Mouse (Mus musculus) embryonic facial prominence, embryonic 12.5 days (tissue): ENCODE results near the gene 1700003E16Rik. TPM values are rescaled to one million over a fixed set of nuclear protein-coding genes. Genes with fewer than 3 reads are reported as not detected.
A peak's percentile ranks its signal among the peaks of the same experiment; 100 is the strongest.
"Not testable (repeated sequence)": the region's sequence is repeated elsewhere in the genome, so short reads cannot be mapped to it uniquely, and the experiment has no call there.

ENCODE experiments used
- ATAC-seq: fragments of 200-750 bp; cut with Nextera tagmentation; 2 replicates; pipeline ENCODE4 v1.8.0; 2017; ENCODE audit not compliant: insufficient number of reproducible peaks, insufficient read depth, low FRiP score, low TSS enrichment
- H3K27ac ChIP-seq: fragments of 300-500 bp; sonication (generic); 2 replicates; pipeline ENCODE4 v1.5.1; 2016; ENCODE audit warnings: mild to moderate bottlenecking
- H3K27me3 ChIP-seq: fragments of 300-500 bp; sonication (generic); 2 replicates; pipeline ENCODE4 v1.6.1; 2016; ENCODE audit warnings: mild to moderate bottlenecking, moderate library complexity
- H3K36me3 ChIP-seq: fragments of 300-500 bp; sonication (generic); 2 replicates; pipeline ENCODE4 v1.6.1; 2016; ENCODE audit warnings: mild to moderate bottlenecking
- H3K4me1 ChIP-seq: fragments of 300-500 bp; sonication (generic); 2 replicates; pipeline ENCODE4 v1.6.1; 2016
- H3K4me2 ChIP-seq: fragments of 300-500 bp; sonication (generic); replicated peaks from 2 replicates; pipeline ENCODE4 v1.6.1; 2016; ENCODE audit warnings: mild to moderate bottlenecking, moderate library complexity
- H3K4me3 ChIP-seq: fragments of 300-500 bp; sonication (generic); 2 replicates; pipeline ENCODE4 v1.5.1; 2016; ENCODE audit warnings: mild to moderate bottlenecking
- H3K9ac ChIP-seq: fragments of 300-500 bp; sonication (generic); 2 replicates; pipeline ENCODE4 v1.6.1; 2016; ENCODE audit warnings: mild to moderate bottlenecking, moderate library complexity
- H3K9me3 ChIP-seq: fragments of 300-500 bp; sonication (generic); 2 replicates; pipeline ENCODE4 v1.6.1; 2016; ENCODE audit warnings: mild to moderate bottlenecking, moderate library complexity
- WGBS: fragments of 180-500 bp; shearing (Covaris S2); methylation state at CpG from one replicate; pipeline ENCODE4 v1.1.7; 2016; 5-methylcytosine and 5-hydroxymethylcytosine counted together
- polyA plus RNA-seq: library from polyadenylated mRNA; unstranded; fragments of >200 nt; fragmentation: Nextera tagmentation; extraction: Ambion mirVana; gene quantifications from 2 replicates; pipeline ENCODE4 v1.2.1, GENCODE M21; 2016

The 1700003E16Rik gene
- polyA plus RNA-seq, 1 experiment from 2014 or later: 2.8 TPM

- Histone ChIP-seq H3K4me3 (no peak overlapping the region), H3K27ac (no peak overlapping the region)
- no peak for ATAC-seq
Measured at GRCm38 (mm10) chr6:83142886-83143285, 13.3 kb upstream of the 1700003E16Rik start.

GRCm38 (mm10) chr6:83145209-83145608 lies 11.0 kb upstream of the 1700003E16Rik start:
- no peaks in the 10 kb centered on the region for H3K9me3 ChIP-seq
- no peak overlapping the region for H3K9ac ChIP-seq
- no peak for ATAC-seq
- H3K27me3 ChIP-seq: 0 out of 2 replicates have a peak, but pooled peaks cover 5% of the 10 kb centered on the region
- WGBS: 82% methylated on average over 2 of the region's 2 CpGs
- no peak overlapping the region for H3K4me3 ChIP-seq
- peaks cover 40% of the 10 kb centered on the region for H3K36me3 ChIP-seq
- no peak overlapping the region for H3K27ac ChIP-seq
- no peak overlapping the region for H3K4me2 ChIP-seq
- peaks cover 18% of the 10 kb centered on the region for H3K4me1 ChIP-seq

More at GRCm38 (mm10) chr6:83142886-83143285, 13.3 kb upstream of the 1700003E16Rik start:
- 57% methylated on average over 11 of the region's 11 CpGs for WGBS
- Histone ChIP-seq H3K36me3 (peaks cover 17% of the 10 kb centered on the region), H3K9me3 (no peaks in the 10 kb centered on the region), H3K4me2 (peak overlapping the region; percentile 74), H3K4me1 (peaks cover 39% of the 10 kb centered on the region), H3K27me3 (0 out of 2 replicates have a peak, but pooled peaks cover 5% of the 10 kb centered on the region), H3K9ac (no peak overlapping the region)

GRCm38 (mm10) chr6:83145805-83146204 lies 10.4 kb upstream of the 1700003E16Rik start:
- Histone ChIP-seq H3K4me2 (no peak overlapping the region), H3K9ac (0 out of 2 replicates have a peak overlapping the region, but pooled peaks have one; percentile 17), H3K27me3 (0 out of 2 replicates have a peak, but pooled peaks cover 5% of the 10 kb centered on the region), H3K9me3 (no peaks in the 10 kb centered on the region), H3K27ac (no peak overlapping the region), H3K36me3 (peaks cover 46% of the 10 kb centered on the region), H3K4me3 (no peak overlapping the region), H3K4me1 (peaks cover 18% of the 10 kb centered on the region)
- 79% methylated on average over 9 of the region's 9 CpGs for WGBS
- ATAC-seq: no peak

DNA sequence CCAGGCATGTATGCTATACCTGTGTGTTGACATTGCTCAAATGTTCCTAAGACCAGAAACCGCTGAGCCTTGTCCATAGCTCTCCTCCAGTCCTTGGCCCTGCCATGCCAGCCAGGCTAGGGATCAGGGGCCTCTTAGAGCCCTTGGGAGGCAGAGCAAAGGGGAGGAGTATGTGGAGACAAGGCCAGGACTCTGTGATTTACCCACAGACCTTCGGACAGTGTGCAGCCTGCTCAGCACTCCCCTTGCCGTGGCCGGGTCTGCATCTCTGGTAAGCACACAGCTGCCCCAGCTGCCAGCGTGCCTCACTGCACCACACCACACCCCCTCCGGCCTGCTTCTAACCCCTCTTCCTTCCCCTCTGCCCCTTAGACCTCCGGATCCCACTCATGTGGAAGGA lies 8.9 kb upstream of the 1700003E16Rik start:
- no peaks in the 10 kb centered on the region for H3K9me3 ChIP-seq
- no peak overlapping the region for H3K9ac ChIP-seq
- no peak overlapping the region for H3K4me2 ChIP-seq
- H3K27ac ChIP-seq: no peak overlapping the region
- no peak for ATAC-seq
- peaks cover 60% of the 10 kb centered on the region for H3K36me3 ChIP-seq
- 59% methylated on average over 7 of the region's 7 CpGs for WGBS
- no peak overlapping the region for H3K4me3 ChIP-seq
- no peaks in the 10 kb centered on the region for H3K27me3 ChIP-seq
- H3K4me1 ChIP-seq: peaks cover 9% of the 10 kb centered on the region

GRCm38 (mm10) chr6:83151721-83152120 lies 4.5 kb upstream of the 1700003E16Rik start:
- Histone ChIP-seq H3K27ac (peak overlapping the region; percentile 24; the same call in 1 of the 2 replicates), H3K4me3 (no peak overlapping the region), H3K27me3 (no peaks in the 10 kb centered on the region), H3K9ac (no peak overlapping the region), H3K36me3 (peaks cover 66% of the 10 kb centered on the region), H3K4me1 (peaks cover 16% of the 10 kb centered on the region), H3K9me3 (no peaks in the 10 kb centered on the region), H3K4me2 (no peak overlapping the region)
- WGBS: 48% methylated on average over 8 of the region's 8 CpGs
- ATAC-seq: no peak

GRCm38 (mm10) chr6:83153038-83153437 lies 3.2 kb upstream of the 1700003E16Rik start:
- no peak for ATAC-seq
- Histone ChIP-seq H3K36me3 (peaks cover 52% of the 10 kb centered on the region), H3K9ac (no peak overlapping the region), H3K9me3 (no peaks in the 10 kb centered on the region), H3K4me2 (no peak overlapping the region), H3K4me3 (no peak overlapping the region), H3K27ac (no peak overlapping the region), H3K4me1 (peaks cover 16% of the 10 kb centered on the region), H3K27me3 (no peaks in the 10 kb centered on the region)
- 83% methylated on average over 12 of the region's 12 CpGs for WGBS

- Histone ChIP-seq H3K9ac (no peak overlapping the region), H3K4me1 (peaks cover 16% of the 10 kb centered on the region), H3K36me3 (peaks cover 48% of the 10 kb centered on the region), H3K27ac (no peak overlapping the region), H3K4me2 (no peak overlapping the region), H3K4me3 (no peak overlapping the region), H3K27me3 (no peaks in the 10 kb centered on the region), H3K9me3 (no peaks in the 10 kb centered on the region)
- WGBS: 68% methylated on average over 5 of the region's 5 CpGs
- ATAC-seq: no peak
Measured at GRCm38 (mm10) chr6:83153485-83153884, 2.7 kb upstream of the 1700003E16Rik start.

GRCm38 (mm10) chr6:83155552-83156238 lies 509 bp upstream of the 1700003E16Rik start:
- Histone ChIP-seq H3K4me2 (peak overlapping the region; percentile 86), H3K36me3 (peaks cover 26% of the 10 kb centered on the region; the same call in 1 of the 2 replicates), H3K27ac (no peak overlapping the region), H3K27me3 (peaks cover 9% of the 10 kb centered on the region), H3K9me3 (no peaks in the 10 kb centered on the region), H3K4me3 (peak overlapping the region; percentile 55), H3K4me1 (peaks cover 16% of the 10 kb centered on the region), H3K9ac (peak overlapping the region; percentile 61)
- WGBS: 8% methylated on average over 23 of the region's 23 CpGs
- ATAC-seq: 0 out of 2 replicates have a peak, but pooled peaks have one; percentile 4

DNA sequence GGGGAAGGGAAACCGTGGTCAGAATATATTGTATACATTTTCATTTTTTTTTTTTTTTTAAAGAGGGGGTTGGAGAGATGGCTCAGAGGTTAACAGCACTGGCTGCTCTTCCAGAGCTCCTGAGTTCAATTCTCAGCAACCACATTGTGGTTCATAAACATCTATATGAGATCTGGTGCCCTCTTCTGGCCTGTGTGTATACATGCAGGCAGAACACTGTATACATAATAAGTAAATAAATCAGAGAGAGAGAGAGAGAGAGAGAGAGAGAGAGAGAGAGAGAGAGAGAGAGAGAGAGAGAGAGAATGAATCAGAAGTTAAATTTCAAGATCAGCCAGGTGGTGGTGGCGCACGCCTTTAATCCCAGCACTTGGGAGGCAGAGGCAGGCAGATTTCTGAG lies 3.3 kb downstream of the 1700003E16Rik start:
- H3K4me3 ChIP-seq, H3K27ac ChIP-seq, ATAC-seq, H3K9me3 ChIP-seq, H3K36me3 ChIP-seq, H3K9ac ChIP-seq, H3K4me2 ChIP-seq: not testable (repeated sequence)
- 35% methylated on average over 3 of the region's 3 CpGs for WGBS
- peaks cover 27% of the 10 kb centered on the region for H3K4me1 ChIP-seq
- H3K27me3 ChIP-seq: peaks cover 30% of the 10 kb centered on the region

DNA sequence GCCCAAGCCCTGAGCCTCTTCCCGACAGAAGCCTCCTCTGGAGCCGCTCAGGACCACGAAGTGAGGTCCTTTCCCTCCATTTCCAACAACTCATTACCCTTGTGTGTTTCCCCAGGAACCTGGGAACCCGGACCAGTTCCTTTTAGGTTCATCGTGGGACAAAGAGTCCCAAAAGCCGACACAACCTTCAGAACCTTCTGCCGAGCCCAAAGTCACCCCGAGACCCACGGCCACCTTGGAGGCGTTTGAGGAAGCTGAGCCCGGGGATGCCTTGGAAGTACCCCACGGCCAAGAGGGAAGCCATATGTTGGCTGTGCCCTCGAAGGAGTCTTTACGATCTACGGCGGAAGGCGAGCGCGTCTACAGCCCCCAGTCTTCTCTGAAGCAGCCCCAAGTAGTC lies 5.2 kb downstream of the 1700003E16Rik start:
- Histone ChIP-seq H3K9me3 (no peaks in the 10 kb centered on the region), H3K4me3 (peak overlapping the region; percentile 40), H3K27ac (no peak overlapping the region), H3K9ac (peak overlapping the region; percentile 43), H3K4me2 (peak overlapping the region; percentile 72), H3K36me3 (no peaks in the 10 kb centered on the region), H3K27me3 (peaks cover 30% of the 10 kb centered on the region), H3K4me1 (peaks cover 15% of the 10 kb centered on the region)
- WGBS: 7% methylated on average over 19 of the region's 19 CpGs
- no peak for ATAC-seq

DNA sequence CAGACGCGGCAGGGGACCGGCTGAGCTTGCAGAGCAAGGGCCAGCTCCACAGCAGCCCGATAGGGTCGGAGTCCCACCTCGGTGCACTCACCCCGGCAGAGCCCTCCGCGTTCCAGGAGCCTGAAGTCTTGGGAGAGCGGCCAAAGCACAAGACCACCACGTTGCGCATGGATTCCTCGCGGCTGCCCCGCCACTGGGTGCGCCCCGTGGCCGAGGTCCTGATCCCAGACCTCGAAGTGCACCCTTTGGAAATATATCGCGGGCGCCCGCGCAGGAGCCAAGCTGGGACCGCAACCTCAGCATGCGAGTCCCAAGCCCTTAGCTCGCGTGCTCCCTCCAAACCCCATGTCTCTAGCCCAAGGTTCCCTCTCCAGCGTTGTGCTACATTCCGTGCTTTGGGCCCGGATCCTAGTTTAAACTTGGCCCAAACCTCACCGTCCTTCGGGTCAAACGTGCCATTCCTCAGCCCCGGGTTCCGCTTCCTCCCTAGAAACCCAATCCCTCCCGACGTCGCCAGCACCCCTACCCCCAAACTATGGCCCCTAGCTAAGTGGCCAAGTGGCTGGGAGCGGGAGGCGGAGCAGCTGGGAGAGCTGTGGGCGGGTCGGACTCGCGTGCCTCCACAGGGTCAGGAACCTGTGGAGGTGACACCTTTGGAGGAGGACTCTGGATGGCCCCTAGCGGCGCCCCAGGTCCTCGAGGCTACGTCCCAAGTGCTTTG lies 5.9 kb downstream of the 1700003E16Rik start:
- Histone ChIP-seq H3K9ac (peak overlapping the region; percentile 43), H3K4me3 (peak overlapping the region; percentile 40), H3K4me2 (peak overlapping the region; percentile 72), H3K4me1 (peaks cover 19% of the 10 kb centered on the region), H3K9me3 (no peaks in the 10 kb centered on the region), H3K27ac (no peak overlapping the region), H3K27me3 (peaks cover 30% of the 10 kb centered on the region), H3K36me3 (no peaks in the 10 kb centered on the region)
- under 1% methylated on average over 49 of the region's 49 CpGs for WGBS
- no peak for ATAC-seq

DNA sequence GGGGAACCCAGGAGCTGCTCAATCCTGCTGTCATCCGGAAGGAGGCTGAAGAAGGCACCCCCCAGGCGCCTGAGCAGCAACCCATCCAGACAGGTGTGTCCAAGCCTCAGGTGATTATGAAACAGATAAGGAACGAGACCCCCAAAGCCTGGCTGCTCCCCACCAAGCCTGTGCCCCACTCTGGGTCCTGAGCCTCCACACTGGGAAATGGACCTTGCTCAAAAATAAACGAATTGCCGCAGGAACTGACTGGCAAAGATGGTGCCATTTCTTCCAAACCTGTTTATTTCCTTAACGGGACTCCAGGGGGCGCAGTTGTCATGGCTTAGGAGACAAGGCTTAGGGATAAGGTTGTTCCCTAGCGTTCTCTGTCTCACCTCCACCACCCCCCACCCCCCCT lies 6.5 kb downstream of the 1700003E16Rik start:
- 2% methylated on average over 8 of the region's 8 CpGs for WGBS
- H3K36me3 ChIP-seq: no peaks in the 10 kb centered on the region
- ATAC-seq: no peak
- H3K4me2 ChIP-seq: peak overlapping the region; percentile 72
- no peaks in the 10 kb centered on the region for H3K9me3 ChIP-seq
- H3K27ac ChIP-seq: no peak overlapping the region
- H3K4me1 ChIP-seq: peaks cover 21% of the 10 kb centered on the region
- H3K9ac ChIP-seq: 0 out of 2 replicates have a peak overlapping the region, but pooled peaks have one; percentile 43
- peak overlapping the region; percentile 40 for H3K4me3 ChIP-seq
- peaks cover 30% of the 10 kb centered on the region for H3K27me3 ChIP-seq
